Mouse (Mus musculus): ENCODE measurements around the gene Hist1h2bm.

- TF ChIP-seq CTCF (IDR thresholded peaks at IDR 0.05; ENCODE audit: low read depth) (no peak), EP300 (IDR thresholded peaks at IDR 0.05; ENCODE audit: low read depth) (no peak)
Measured at GRCm38 (mm10) chr13:21755707-21756106, 33.9 kb downstream of the Hist1h2bm start.
